Mouse (Mus musculus): Measurements from ENCODE around the gene Gm8050. TPM values are rescaled to one million over a fixed set of nuclear protein-coding genes. Genes with fewer than 3 reads are reported as not detected.
"Not testable (repeated sequence)": the region's sequence is repeated elsewhere in the genome, so short reads cannot be mapped to it uniquely, and the experiment has no call there.

Gene Gm8050
- total RNA-seq (2014; rRNA removed; ENCODE audit: low replicate concordance) (not detected in 2 replicates), polyA plus RNA-seq (2015; fragmentation: Nextera tagmentation; extraction: Ambion mirVana) (not detected in 2 replicates)

DNA sequence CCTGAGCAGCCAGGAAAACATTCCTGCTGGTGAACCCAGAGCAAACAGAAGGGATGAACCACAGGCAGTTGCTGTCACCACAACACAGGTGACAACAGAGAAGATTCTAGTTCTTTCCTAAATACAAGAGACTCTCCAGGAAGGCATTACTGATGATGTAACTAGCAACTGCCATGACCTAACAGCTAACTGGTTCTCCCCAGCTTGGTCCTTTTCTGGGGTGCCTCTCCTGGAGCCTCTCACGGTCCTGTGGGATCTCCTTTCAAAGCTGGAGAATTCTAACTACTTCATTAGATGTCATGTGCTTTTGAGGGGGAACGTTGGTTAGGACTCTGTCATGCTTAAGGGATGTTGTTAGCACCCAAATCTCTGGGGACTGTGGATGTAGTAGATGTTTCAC is at the start of gene Gm8050:
Gm8050 (minus strand) TSS at position 101 of the 400 bp plus-strand sequence.
- H3K9me3 ChIP-seq (replicated peaks; ENCODE audit: control insufficient read depth, low read length); H3K4me3 ChIP-seq (ENCODE audit: low read depth, low read length); H3K4me1 ChIP-seq (ENCODE audit: control insufficient read depth, insufficient read depth); H3K27me3 ChIP-seq (ENCODE audit: control insufficient read depth, insufficient read depth, low read length); H3K9ac ChIP-seq (replicated peaks; ENCODE audit: low read depth, low read length); H3K36me3 ChIP-seq (replicated peaks; ENCODE audit: control insufficient read depth, insufficient read depth, low read length); ATAC-seq (ENCODE audit: insufficient read depth, low read depth); H3K27ac ChIP-seq (ENCODE audit: low read depth); DNase-seq (ENCODE audit: low spot score); H3K4me2 ChIP-seq (ENCODE audit: low read depth, low read length): not testable (repeated sequence)
- WGBS, result no CpG with 5 or more reads among the region's 2 CpGs

DNA sequence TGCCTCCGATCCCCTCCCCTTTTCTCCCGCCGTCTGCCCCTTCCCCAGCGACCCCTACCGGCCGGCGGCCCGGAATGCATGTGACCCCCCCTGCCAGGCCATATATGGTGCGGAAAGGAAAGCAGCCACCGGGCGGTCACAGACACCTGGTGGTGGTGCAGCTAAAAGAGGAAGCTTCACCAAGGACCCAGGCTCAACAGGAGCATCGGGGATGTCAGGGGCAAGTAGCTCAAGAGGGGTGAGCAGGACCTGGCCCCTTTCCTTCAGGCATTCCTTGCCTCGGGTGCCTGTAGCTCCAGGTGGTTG is 37.1 kb upstream of the Gm8050 start:
- not testable (repeated sequence) for H3K27ac ChIP-seq (ENCODE audit: low read depth); H3K9ac ChIP-seq (replicated peaks; ENCODE audit: low read depth, low read length); H3K27me3 ChIP-seq (ENCODE audit: control insufficient read depth, insufficient read depth, low read length); ATAC-seq (ENCODE audit: insufficient read depth, low read depth); H3K9me3 ChIP-seq (replicated peaks; ENCODE audit: control insufficient read depth, low read length); H3K36me3 ChIP-seq (replicated peaks; ENCODE audit: control insufficient read depth, insufficient read depth, low read length); DNase-seq (ENCODE audit: low spot score); H3K4me1 ChIP-seq (ENCODE audit: control insufficient read depth, insufficient read depth)
- peak; percentile 9; the same call in 1 of the 2 replicates for TF ChIP-seq CTCF (IDR thresholded peaks at IDR 0.05; ENCODE audit: low read depth)
- 0% methylated on average over 4 of the region's 13 CpGs for WGBS
- Histone ChIP-seq H3K4me3 (ENCODE audit: low read depth, low read length) (peak overlapping the region; percentile 40), H3K4me2 (ENCODE audit: low read depth, low read length) (peak overlapping the region; percentile 55)

DNA sequence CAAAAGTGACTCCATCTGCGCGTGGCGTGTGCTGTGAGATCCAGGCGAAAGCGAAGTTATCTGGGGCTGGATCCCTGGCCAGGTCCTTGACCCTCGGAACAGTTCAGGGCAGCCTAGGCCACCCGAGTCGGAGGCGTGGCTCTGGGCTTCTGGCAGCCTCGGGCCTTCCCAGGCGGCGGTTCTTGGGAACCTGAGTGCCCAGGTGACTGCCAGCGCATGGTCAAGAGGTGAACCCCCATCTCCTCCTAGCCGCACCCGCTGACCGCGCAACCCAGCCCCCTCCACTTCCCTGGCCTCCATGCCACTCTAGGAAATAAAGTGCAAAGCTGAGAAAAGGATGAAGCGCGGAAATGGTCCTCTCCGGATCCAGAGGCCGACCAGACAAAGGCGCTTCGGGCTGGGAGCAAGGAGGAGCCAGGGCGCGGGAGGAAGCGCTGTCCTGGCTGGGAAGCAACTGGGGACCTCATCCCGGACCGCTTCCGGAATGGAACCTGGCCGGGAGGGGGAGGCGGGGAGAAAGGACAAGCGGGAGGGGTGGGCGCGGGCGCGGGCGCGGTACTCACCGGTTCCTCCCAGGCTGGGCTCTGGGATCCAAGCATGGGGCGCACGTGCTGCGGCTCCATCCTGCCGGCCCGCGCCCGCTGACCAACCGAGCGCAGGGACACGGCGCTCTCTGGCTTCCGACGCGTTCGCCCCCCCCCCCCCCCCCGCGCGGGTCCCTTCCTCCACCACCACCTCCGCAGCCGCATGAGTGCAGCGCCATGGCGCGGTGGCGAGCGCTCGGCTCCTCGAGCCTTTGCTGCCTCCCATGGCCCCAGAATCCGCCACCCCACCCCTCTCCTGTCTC is 36.6 kb upstream of the Gm8050 start:
- H3K9me3 ChIP-seq (replicated peaks; ENCODE audit: control insufficient read depth, low read length); ATAC-seq (ENCODE audit: insufficient read depth, low read depth); H3K9ac ChIP-seq (replicated peaks; ENCODE audit: low read depth, low read length); H3K36me3 ChIP-seq (replicated peaks; ENCODE audit: control insufficient read depth, insufficient read depth, low read length); H3K4me1 ChIP-seq (ENCODE audit: control insufficient read depth, insufficient read depth); DNase-seq (ENCODE audit: low spot score); H3K27me3 ChIP-seq (ENCODE audit: control insufficient read depth, insufficient read depth, low read length): not testable (repeated sequence)
- Histone ChIP-seq H3K27ac (ENCODE audit: low read depth) (0 out of 2 replicates have a peak overlapping the region, but pooled peaks have one; percentile 2), H3K4me2 (ENCODE audit: low read depth, low read length) (peak overlapping the region; percentile 55), H3K4me3 (ENCODE audit: low read depth, low read length) (peak overlapping the region; percentile 40)
- WGBS, result 3% methylated on average over 21 of the region's 67 CpGs

DNA sequence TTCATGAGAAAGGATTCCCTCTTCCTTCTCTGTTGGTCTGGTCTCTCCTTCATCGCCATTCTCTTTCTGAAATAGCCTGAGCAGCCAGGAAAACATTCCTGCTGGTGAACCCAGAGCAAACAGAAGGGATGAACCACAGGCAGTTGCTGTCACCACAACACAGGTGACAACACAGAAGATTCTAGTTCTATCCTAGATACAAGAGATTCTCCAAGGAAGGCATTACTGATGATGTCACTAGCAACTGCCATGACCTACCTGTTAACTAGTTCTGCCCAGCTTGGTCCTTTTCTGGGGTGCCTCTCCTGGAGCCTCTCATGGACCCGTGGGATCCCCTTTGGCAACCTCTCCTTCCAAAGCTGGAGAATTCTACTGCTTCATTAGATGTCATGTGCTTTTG is 22.2 kb upstream of the Gm8050 start, which contains the start of gene Gm3636:
Gm3636 (minus strand) TSS at position 101 of the 400 bp plus-strand sequence.
- WGBS, result no CpG with 5 or more reads among the region's 2 CpGs
- ATAC-seq (ENCODE audit: insufficient read depth, low read depth), result not testable (repeated sequence)

DNA sequence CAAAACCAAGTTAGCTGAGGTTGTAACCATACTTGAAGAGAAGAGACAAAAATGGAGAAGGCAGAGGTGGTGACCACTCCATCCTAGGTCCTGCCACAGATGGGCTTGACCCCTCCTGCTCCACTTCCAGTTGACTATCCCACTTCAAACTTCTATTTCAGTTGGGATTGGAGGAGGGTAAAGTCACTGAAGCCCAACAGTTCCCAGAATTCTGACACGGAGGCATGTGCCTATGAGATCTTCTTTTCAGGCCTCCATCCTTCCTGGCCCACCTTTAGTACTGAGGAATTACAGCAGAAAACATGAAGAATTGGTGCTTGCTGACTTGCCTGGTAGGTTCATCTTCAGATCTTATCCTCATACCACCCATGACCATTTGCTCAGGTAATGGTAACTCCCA is 36.0 kb downstream of the Gm8050 start, which contains the start of gene Gm10251:
Gm10251 (minus strand) TSS at position 101 of the 400 bp plus-strand sequence.
- not testable (repeated sequence) for H3K4me3 ChIP-seq (ENCODE audit: low read depth, low read length); DNase-seq (ENCODE audit: low spot score); ATAC-seq (ENCODE audit: insufficient read depth, low read depth)

More for the DNA sequence above, 22.2 kb upstream of the Gm8050 start, which contains the start of gene Gm3636:
- not testable (repeated sequence) for H3K4me1 ChIP-seq (ENCODE audit: control insufficient read depth, insufficient read depth); DNase-seq (ENCODE audit: low spot score); H3K9me3 ChIP-seq (replicated peaks; ENCODE audit: control insufficient read depth, low read length); H3K9ac ChIP-seq (replicated peaks; ENCODE audit: low read depth, low read length); H3K36me3 ChIP-seq (replicated peaks; ENCODE audit: control insufficient read depth, insufficient read depth, low read length); H3K4me3 ChIP-seq (ENCODE audit: low read depth, low read length); H3K4me2 ChIP-seq (ENCODE audit: low read depth, low read length); H3K27me3 ChIP-seq (ENCODE audit: control insufficient read depth, insufficient read depth, low read length); H3K27ac ChIP-seq (ENCODE audit: low read depth)

More for the DNA sequence above, 36.0 kb downstream of the Gm8050 start, which contains the start of gene Gm10251:
- H3K27ac ChIP-seq (ENCODE audit: low read depth); H3K4me2 ChIP-seq (ENCODE audit: low read depth, low read length); H3K4me1 ChIP-seq (ENCODE audit: control insufficient read depth, insufficient read depth); H3K27me3 ChIP-seq (ENCODE audit: control insufficient read depth, insufficient read depth, low read length); H3K9ac ChIP-seq (replicated peaks; ENCODE audit: low read depth, low read length); H3K9me3 ChIP-seq (replicated peaks; ENCODE audit: control insufficient read depth, low read length); H3K36me3 ChIP-seq (replicated peaks; ENCODE audit: control insufficient read depth, insufficient read depth, low read length): not testable (repeated sequence)
- WGBS, result no CpG with 5 or more reads among the region's 1 CpGs

Other genes starting within 250 kb of the Gm8050 start
- not detected in 2 replicates for gene Gm8356, start 183.0 kb downstream of the Gm8050 start, total RNA-seq (2014; rRNA removed; ENCODE audit: low replicate concordance)
- not detected in 2 replicates for gene Gm8356, start 183.0 kb downstream of the Gm8050 start, polyA plus RNA-seq (2015; fragmentation: Nextera tagmentation; extraction: Ambion mirVana)
- gene Gm3629, start 129.6 kb downstream of the Gm8050 start, total RNA-seq (2014; rRNA removed; ENCODE audit: low replicate concordance), result not detected in 2 replicates
- 0.14 TPM in 1 of 2 replicates, not detected in the other for gene Gm3629, start 129.6 kb downstream of the Gm8050 start, polyA plus RNA-seq (2015; fragmentation: Nextera tagmentation; extraction: Ambion mirVana)
- not detected in 2 replicates for gene Gm3460, start 97.8 kb downstream of the Gm8050 start, total RNA-seq (2014; rRNA removed; ENCODE audit: low replicate concordance)
- not detected in 2 replicates for gene Gm3460, start 97.8 kb downstream of the Gm8050 start, polyA plus RNA-seq (2015; fragmentation: Nextera tagmentation; extraction: Ambion mirVana)
- gene Gm10251, start 36.1 kb downstream of the Gm8050 start, total RNA-seq (2014; rRNA removed; ENCODE audit: low replicate concordance), result not detected in 2 replicates
- not detected in 2 replicates for gene Gm10251, start 36.1 kb downstream of the Gm8050 start, polyA plus RNA-seq (2015; fragmentation: Nextera tagmentation; extraction: Ambion mirVana)
- gene Gm3636, start 22.1 kb upstream of the Gm8050 start, total RNA-seq (2014; rRNA removed; ENCODE audit: low replicate concordance), result 3.7 and 7.0 TPM in 2 replicates
- gene Gm3636, start 22.1 kb upstream of the Gm8050 start, polyA plus RNA-seq (2015; fragmentation: Nextera tagmentation; extraction: Ambion mirVana), result 2.1 and 3.0 TPM in 2 replicates
- not detected in 2 replicates for gene Gm8362, start 54.2 kb upstream of the Gm8050 start, total RNA-seq (2014; rRNA removed; ENCODE audit: low replicate concordance)
- gene Gm8362, start 54.2 kb upstream of the Gm8050 start, polyA plus RNA-seq (2015; fragmentation: Nextera tagmentation; extraction: Ambion mirVana), result not detected in 2 replicates
- not detected in 2 replicates for gene Gm3642, start 120.1 kb upstream of the Gm8050 start, total RNA-seq (2014; rRNA removed; ENCODE audit: low replicate concordance)
- not detected in 2 replicates for gene Gm3642, start 120.1 kb upstream of the Gm8050 start, polyA plus RNA-seq (2015; fragmentation: Nextera tagmentation; extraction: Ambion mirVana)
- gene Gm3667, start 169.7 kb upstream of the Gm8050 start, total RNA-seq (2014; rRNA removed; ENCODE audit: low replicate concordance), result not detected in 2 replicates
- gene Gm3667, start 169.7 kb upstream of the Gm8050 start, polyA plus RNA-seq (2015; fragmentation: Nextera tagmentation; extraction: Ambion mirVana), result 0.27 and 0.40 TPM in 2 replicates